Mouse (Mus musculus) limb, embryonic 13.5 days (tissue): ENCODE results near the gene Dnajc24. TPM values are rescaled to one million over a fixed set of nuclear protein-coding genes. Genes with fewer than 3 reads are reported as not detected.

Source experiments
- ATAC-seq: fragments of 200-750 bp; cut with Nextera tagmentation; 2 replicates; pipeline ENCODE4 v1.8.0; 2017; ENCODE audit warnings: low read depth, moderate number of reproducible peaks, moderate TSS enrichment; ENCODE audit not compliant: low FRiP score
- H3K27ac ChIP-seq: fragments of 300-500 bp; sonication (generic); 2 replicates; pipeline ENCODE4 v1.5.1; 2015; ENCODE audit warnings: inconsistent platforms, mild to moderate bottlenecking, moderate library complexity
- H3K27me3 ChIP-seq: fragments of 300-500 bp; sonication (generic); 2 replicates; pipeline ENCODE4 v1.6.1; 2015; ENCODE audit warnings: mild to moderate bottlenecking, inconsistent platforms
- H3K36me3 ChIP-seq: fragments of 300-500 bp; sonication (generic); 2 replicates; pipeline ENCODE4 v1.6.1; 2015; ENCODE audit warnings: inconsistent platforms, mild to moderate bottlenecking, moderate library complexity
- H3K4me1 ChIP-seq: fragments of 300-500 bp; sonication (generic); 2 replicates; pipeline ENCODE4 v1.6.1; 2015; ENCODE audit warnings: inconsistent platforms
- H3K4me2 ChIP-seq: fragments of 300-500 bp; sonication (generic); replicated peaks from 2 replicates; pipeline ENCODE4 v1.6.1; 2015; ENCODE audit warnings: inconsistent platforms, mild to moderate bottlenecking, moderate library complexity
- H3K4me3 ChIP-seq: fragments of 300-500 bp; sonication (generic); 2 replicates; pipeline ENCODE4 v1.5.1; 2015; ENCODE audit warnings: moderate library complexity, mild to moderate bottlenecking, inconsistent platforms
- H3K9ac ChIP-seq: fragments of 300-500 bp; sonication (generic); 2 replicates; pipeline ENCODE4 v1.6.1; 2015; ENCODE audit warnings: mild to moderate bottlenecking, inconsistent platforms
- H3K9me3 ChIP-seq: fragments of 300-500 bp; sonication (generic); 2 replicates; pipeline ENCODE4 v1.6.1; 2016; ENCODE audit warnings: inconsistent platforms
- WGBS: fragments of 180-500 bp; shearing (Covaris S2); methylation state at CpG from one replicate; pipeline ENCODE4 v1.1.7; 2015; 5-methylcytosine and 5-hydroxymethylcytosine counted together
- microRNA-seq: library from miRNA; unstranded; fragments of <30 nt; microRNA quantifications from one replicate; pipeline ENCODE4, GENCODE M21; 2016
- polyA plus RNA-seq: library from polyadenylated mRNA; unstranded; fragments of >200 nt; fragmentation: Nextera tagmentation; extraction: Ambion mirVana; gene quantifications from 2 replicates; pipeline ENCODE4 v1.2.1, GENCODE M21; 2015

Gene Dnajc24
- polyA plus RNA-seq, 1 experiment from 2014 or later, result 47.1 TPM

- Histone ChIP-seq H3K36me3 (peaks cover 33% of the 10 kb centered on the region), H3K9me3 (no peaks in the 10 kb centered on the region), H3K4me3 (no peak overlapping the region), H3K4me2 (no peak overlapping the region), H3K9ac (no peak overlapping the region), H3K27me3 (no peaks in the 10 kb centered on the region), H3K27ac (no peak overlapping the region), H3K4me1 (no peaks in the 10 kb centered on the region)
- 67% methylated on average over 1 of the region's 1 CpGs for WGBS
- no peak for ATAC-seq
Measured at GRCm38 (mm10) chr2:105963447-105963846, 39.9 kb downstream of the Dnajc24 start.

- ATAC-seq, result no peak
- no peak overlapping the region for H3K4me3 ChIP-seq
- H3K9me3 ChIP-seq, result no peaks in the 10 kb centered on the region
- no peaks in the 10 kb centered on the region for H3K4me1 ChIP-seq
- 82% methylated on average over 4 of the region's 4 CpGs for WGBS
- H3K27me3 ChIP-seq, result no peaks in the 10 kb centered on the region
- H3K4me2 ChIP-seq, result no peak overlapping the region
- no peak overlapping the region for H3K9ac ChIP-seq
- no peak overlapping the region for H3K27ac ChIP-seq
- H3K36me3 ChIP-seq, result peaks cover 6% of the 10 kb centered on the region
Measured at GRCm38 (mm10) chr2:105953862-105954261, 49.5 kb downstream of the Dnajc24 start.

GRCm38 (mm10) chr2:105951350-105951940 is 51.9 kb downstream of the Dnajc24 start:
- no peak for ATAC-seq
- H3K4me2 ChIP-seq, result no peak overlapping the region
- no peaks in the 10 kb centered on the region for H3K4me1 ChIP-seq
- WGBS, result 87% methylated on average over 1 of the region's 1 CpGs
- H3K9me3 ChIP-seq, result no peaks in the 10 kb centered on the region
- H3K9ac ChIP-seq, result no peak overlapping the region
- peaks cover 7% of the 10 kb centered on the region for H3K36me3 ChIP-seq
- H3K27ac ChIP-seq, result no peak overlapping the region
- no peak overlapping the region for H3K4me3 ChIP-seq
- H3K27me3 ChIP-seq, result no peaks in the 10 kb centered on the region

DNA sequence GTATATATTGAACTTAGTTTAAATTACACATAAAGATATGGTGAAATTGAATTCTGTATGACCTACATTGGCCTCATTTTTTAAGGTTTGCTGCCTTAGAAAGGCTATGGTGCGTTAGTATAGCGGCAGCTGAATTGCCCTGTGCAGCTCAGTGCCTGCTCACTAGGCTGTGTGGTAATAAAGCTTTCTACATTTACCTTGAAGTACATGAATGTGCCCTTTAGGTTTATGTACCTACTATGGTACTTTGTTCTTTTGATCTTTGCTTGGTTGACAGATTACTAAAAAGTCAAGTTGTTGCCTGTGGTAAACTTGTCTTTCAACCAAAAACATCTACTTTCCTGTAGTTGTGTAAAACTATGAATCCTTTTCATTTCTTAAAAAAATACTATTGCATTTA is 53.2 kb downstream of the Dnajc24 start:
- H3K4me1 ChIP-seq, result no peaks in the 10 kb centered on the region
- no peak overlapping the region for H3K4me2 ChIP-seq
- no peaks in the 10 kb centered on the region for H3K27me3 ChIP-seq
- peaks cover 7% of the 10 kb centered on the region for H3K36me3 ChIP-seq
- no peak overlapping the region for H3K9ac ChIP-seq
- 89% methylated on average over 2 of the region's 2 CpGs for WGBS
- H3K4me3 ChIP-seq, result no peak overlapping the region
- ATAC-seq, result no peak
- no peaks in the 10 kb centered on the region for H3K9me3 ChIP-seq
- no peak overlapping the region for H3K27ac ChIP-seq

GRCm38 (mm10) chr2:105917623-105918346 is 85.6 kb downstream of the Dnajc24 start:
- Histone ChIP-seq H3K9ac (no peak overlapping the region), H3K27ac (no peak overlapping the region), H3K4me1 (no peaks in the 10 kb centered on the region), H3K4me2 (no peak overlapping the region), H3K9me3 (no peaks in the 10 kb centered on the region), H3K27me3 (no peaks in the 10 kb centered on the region), H3K36me3 (no peaks in the 10 kb centered on the region), H3K4me3 (no peak overlapping the region)
- WGBS, result 76% methylated on average over 5 of the region's 5 CpGs
- no peak for ATAC-seq

Small RNAs within 50 kb of the gene (microRNA-seq; reads per million reads assigned to microRNA genes)
- not detected for gene Gm22002

Other genes starting within 250 kb of the Dnajc24 start
- gene Elp4, start 99.0 kb downstream of the Dnajc24 start, polyA plus RNA-seq, result 39.5 and 44.7 TPM in 2 replicates
- gene Immp1l, start 98.9 kb downstream of the Dnajc24 start, polyA plus RNA-seq, result 148 and 149 TPM in 2 replicates